Mouse (Mus musculus) right cerebral cortex, adult 18-20 months (tissue): ENCODE data around the gene Inf2.

ENCODE experiments used
- DNase-seq: peaks from one replicate; pipeline ENCODE4 v3.0.0; 2022; ENCODE audit warnings: mixed read lengths

The Inf2 gene

GRCm38 (mm10) chr12:112660576-112661326, 72.2 kb downstream of the Inf2 start:
- no peak for DNase-seq

GRCm38 (mm10) chr12:112661327-112661605, 72.7 kb downstream of the Inf2 start:
- no peak for DNase-seq

- DNase-seq, result no peak
These were observed 73.3 kb downstream of the Inf2 start for GRCm38 (mm10) chr12:112661851-112662250.

- no peak for DNase-seq
These were observed 74.7 kb downstream of the Inf2 start for GRCm38 (mm10) chr12:112663303-112663702.

GRCm38 (mm10) chr12:112663716-112664115, 75.1 kb downstream of the Inf2 start:
- DNase-seq, result no peak

GRCm38 (mm10) chr12:112664124-112664523, 75.5 kb downstream of the Inf2 start:
- no peak for DNase-seq

GRCm38 (mm10) chr12:112664656-112665055, 76.1 kb downstream of the Inf2 start:
- no peak for DNase-seq
